Comparison of ENCODE assay signal across 23 mouse cellular contexts in the genomic region with DNA sequence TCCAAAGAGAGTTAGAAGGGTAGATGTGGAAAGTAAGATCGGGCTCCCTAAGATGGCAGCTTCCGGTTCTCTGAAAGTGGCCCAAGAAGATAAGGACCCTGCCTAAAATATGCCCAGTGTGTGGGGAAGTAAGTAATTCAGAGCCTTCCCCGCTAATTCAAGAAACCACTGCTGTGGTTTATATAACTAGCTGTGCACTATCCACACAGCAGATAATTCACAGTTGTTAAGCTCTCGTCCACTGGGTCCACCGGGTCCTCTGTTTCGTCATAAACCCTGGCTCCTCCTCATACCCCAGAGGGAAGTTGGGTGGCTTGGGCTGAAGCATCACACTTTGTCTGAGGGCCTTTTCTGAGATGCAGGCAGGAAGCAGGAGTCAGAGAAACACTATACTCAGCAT. TPM values are rescaled to one million over a fixed set of nuclear protein-coding genes. Genes with fewer than 3 reads are reported as not detected.
A peak's percentile ranks its signal among the peaks of the same experiment; 100 is the strongest.
DNase-seq lines count a peak whose midpoint lies in the region; ATAC-seq lines count a peak whose summit lies in the region.
"Had no signal": no experiment of that assay in that cellular context is flagged by ENCODE, and none has a peak within 500 bp of the region (broad histone marks: within the 10 kb centered on the region; RNA-seq: fewer than 3 reads in every experiment).

No protein-coding gene starts in this region.

- H3K4me1 ChIP-seq in liver, embryonic 13.5 days (replicated peaks) = no peaks in the 10 kb centered on the region
- peaks cover 15% of the 10 kb centered on the region for H3K4me1 ChIP-seq in heart, embryonic 10.5 days
- H3K4me1 ChIP-seq: embryonic facial prominence, embryonic 12.5 days had no signal

- H3K4me2 ChIP-seq in liver, embryonic 13.5 days = peak overlapping the region; percentile 27
- H3K4me2 ChIP-seq: embryonic facial prominence, embryonic 12.5 days; forebrain, embryonic 13.5 days; heart, embryonic 11.5 days; heart, embryonic 15.5 days; hindbrain, embryonic 14.5 days had no signal

- ATAC-seq in liver, embryonic 13.5 days (ENCODE audit: low read depth) = no peak
- ATAC-seq in hematopoietic stem cell, adult 5-6 weeks (replicated peaks in 1 of 2; ENCODE audit: insufficient read depth in 1 of 2, low FRiP score in 2 of 2, low TSS enrichment in 1 of 2, low read depth in 1 of 2, poor library complexity in 2 of 2, severe bottlenecking in 2 of 2) = peak; percentile 84 to 88
- peak; percentile 80 for ATAC-seq in megakaryocyte-erythroid progenitor cell, adult 5-6 weeks (replicated peaks; ENCODE audit: low FRiP score, low TSS enrichment, poor library complexity, severe bottlenecking)
- ATAC-seq: forebrain, embryonic 13.5 days had no signal

- WGBS in liver, embryonic 13.5 days (ENCODE audit: insufficient replicate concordance) = 24% methylated on average over 6 of the region's 6 CpGs
- 84% methylated on average over 6 of the region's 6 CpGs for WGBS in heart, embryonic 10.5 days

- no peaks in the 10 kb centered on the region for H3K9me3 ChIP-seq in liver, embryonic 13.5 days (replicated peaks)
- no peaks in the 10 kb centered on the region for H3K9me3 ChIP-seq in heart, embryonic 10.5 days
- H3K9me3 ChIP-seq: embryonic facial prominence, embryonic 12.5 days; forebrain, embryonic 13.5 days; heart, embryonic 15.5 days; hindbrain, embryonic 10.5 days had no signal

- no peaks in the 10 kb centered on the region for H3K27me3 ChIP-seq in liver, embryonic 13.5 days
- H3K27me3 ChIP-seq in heart, embryonic 10.5 days (ENCODE audit: insufficient read depth, poor library complexity, severe bottlenecking) = no peaks in the 10 kb centered on the region
- H3K27me3 ChIP-seq: CH12.LX; embryonic facial prominence, embryonic 12.5 days; forebrain, embryonic 13.5 days; heart, embryonic 15.5 days had no signal

- no peaks in the 10 kb centered on the region for H3K36me3 ChIP-seq in liver, embryonic 13.5 days
- H3K36me3 ChIP-seq in heart, embryonic 10.5 days = no peaks in the 10 kb centered on the region
- H3K36me3 ChIP-seq: embryonic facial prominence, embryonic 12.5 days; heart, embryonic 15.5 days; hindbrain, embryonic 10.5 days had no signal

- H3K27ac ChIP-seq in liver, embryonic 13.5 days = no peak overlapping the region
- H3K27ac ChIP-seq in heart, embryonic 10.5 days = no peak overlapping the region
- H3K27ac ChIP-seq: embryonic facial prominence, embryonic 12.5 days; forebrain, embryonic 13.5 days; gastrocnemius, adult 2 months; heart, embryonic 15.5 days; hindbrain, embryonic 10.5 days; hindbrain, embryonic 14.5 days had no signal

- H3K9ac ChIP-seq in liver, embryonic 13.5 days = no peak overlapping the region
- H3K9ac ChIP-seq: embryonic facial prominence, embryonic 12.5 days; forebrain, embryonic 13.5 days; heart, embryonic 15.5 days; hindbrain, embryonic 14.5 days had no signal

- no peak overlapping the region; the same call in 1 of the 2 replicates for H3K4me3 ChIP-seq in liver, embryonic 13.5 days (replicated peaks)
- H3K4me3 ChIP-seq in heart, embryonic 10.5 days = no peak overlapping the region
- H3K4me3 ChIP-seq: embryonic facial prominence, embryonic 12.5 days; forebrain, embryonic 13.5 days; gastrocnemius, adult 2 months; heart, embryonic 15.5 days; hindbrain, embryonic 10.5 days had no signal

- DNase-seq in liver, embryonic 13.5 days = no peak
- DNase-seq in liver = no peak
- peak; percentile 7 for DNase-seq in c-Kit-positive CD71-negative TER-119-negative erythroid progenitor cells, embryonic 14.5 days (ENCODE audit: low read depth)
- DNase-seq in heart, embryonic 10.5 days (ENCODE audit: low spot score) = no peak
- no peak for DNase-seq in spleen, postnatal 14 days (ENCODE audit: low spot score in 2 of 2)
- DNase-seq: adrenal gland, adult 8-10 months; adrenal gland, postnatal 36 days; cerebellum, adult 11 months; cerebellum, adult 8-10 months; cerebellum, postnatal 14 days; gastrocnemius, adult 2 months; gastrocnemius, postnatal 36 days; heart, adult 18-20 months; heart, postnatal 14 days had no signal

RNA-seq across cellular contexts. Expression of gene Nfib, which starts 19.5 kb away (rescaled TPM):
- 4.9 and 5.9 TPM in 2 replicates for polyA plus RNA-seq in liver, embryonic 13.5 days (2015; fragmentation: Nextera tagmentation; extraction: Ambion mirVana)
- 0.10 and 0.13 TPM in 2 replicates for total RNA-seq in hematopoietic stem cell, adult 5-6 weeks (2017)
- total RNA-seq in megakaryocyte-erythroid progenitor cell, adult 5-6 weeks (2014; fragmentation: Nextera tagmentation) = not detected in 2 replicates
- not detected in 2 replicates for total RNA-seq in megakaryocyte-erythroid progenitor cell, adult 5-6 weeks (2017)
- polyA plus RNA-seq in heart, embryonic 10.5 days (2016; fragmentation: Nextera tagmentation; extraction: Ambion mirVana) = 38.1 and 38.9 TPM in 2 replicates
